Mouse (Mus musculus): ENCODE data around the gene Ppp2r3a. TPM values are rescaled to one million over a fixed set of nuclear protein-coding genes. Genes with fewer than 3 reads are reported as not detected.

Ppp2r3a gene
- total RNA-seq, 2 experiments from 2014 or later = 7.9 to 12.4 TPM

- peak; percentile 7 for ATAC-seq (replicated peaks; ENCODE audit: poor library complexity)
Measured at GRCm38 (mm10) chr9:101076095-101076875, 175.3 kb downstream of the Ppp2r3a start.

GRCm38 (mm10) chr9:101075694-101076093 lies 175.9 kb downstream of the Ppp2r3a start:
- no peak for ATAC-seq (replicated peaks; ENCODE audit: poor library complexity)

DNA sequence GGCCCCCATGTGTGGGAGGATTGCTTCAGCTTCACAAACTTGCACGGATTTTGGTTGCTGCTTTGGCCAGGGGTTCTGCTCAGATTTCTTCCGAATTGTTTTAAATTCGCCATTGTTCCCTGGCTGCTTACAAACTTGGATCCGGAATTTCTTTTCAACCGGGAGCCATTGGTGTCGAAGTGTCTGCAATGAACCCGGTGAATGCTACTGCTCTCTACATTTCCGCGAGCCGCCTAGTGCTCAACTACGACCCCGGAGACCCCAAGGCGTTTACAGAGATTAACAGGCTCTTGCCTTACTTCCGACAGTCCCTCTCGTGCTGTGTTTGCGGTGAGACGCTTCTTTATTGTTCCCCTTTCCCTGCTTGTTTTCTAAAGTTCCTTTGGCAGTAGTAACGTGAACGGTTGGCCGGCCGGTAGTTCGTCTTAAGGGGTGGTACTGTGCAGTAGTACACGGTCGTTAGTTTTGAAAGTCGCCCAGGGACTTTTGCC lies 176.5 kb downstream of the Ppp2r3a start:
- ATAC-seq (replicated peaks; ENCODE audit: poor library complexity) = peak; percentile 9

GRCm38 (mm10) chr9:101074332-101075021 lies 177.1 kb downstream of the Ppp2r3a start:
- ATAC-seq (replicated peaks; ENCODE audit: poor library complexity) = peak; percentile 31

GRCm38 (mm10) chr9:101073987-101074331 lies 177.6 kb downstream of the Ppp2r3a start, which contains the start of gene Msl2:
Msl2 (plus strand) TSS chr9:101074101.
- no peak for ATAC-seq (replicated peaks; ENCODE audit: poor library complexity)

DNA sequence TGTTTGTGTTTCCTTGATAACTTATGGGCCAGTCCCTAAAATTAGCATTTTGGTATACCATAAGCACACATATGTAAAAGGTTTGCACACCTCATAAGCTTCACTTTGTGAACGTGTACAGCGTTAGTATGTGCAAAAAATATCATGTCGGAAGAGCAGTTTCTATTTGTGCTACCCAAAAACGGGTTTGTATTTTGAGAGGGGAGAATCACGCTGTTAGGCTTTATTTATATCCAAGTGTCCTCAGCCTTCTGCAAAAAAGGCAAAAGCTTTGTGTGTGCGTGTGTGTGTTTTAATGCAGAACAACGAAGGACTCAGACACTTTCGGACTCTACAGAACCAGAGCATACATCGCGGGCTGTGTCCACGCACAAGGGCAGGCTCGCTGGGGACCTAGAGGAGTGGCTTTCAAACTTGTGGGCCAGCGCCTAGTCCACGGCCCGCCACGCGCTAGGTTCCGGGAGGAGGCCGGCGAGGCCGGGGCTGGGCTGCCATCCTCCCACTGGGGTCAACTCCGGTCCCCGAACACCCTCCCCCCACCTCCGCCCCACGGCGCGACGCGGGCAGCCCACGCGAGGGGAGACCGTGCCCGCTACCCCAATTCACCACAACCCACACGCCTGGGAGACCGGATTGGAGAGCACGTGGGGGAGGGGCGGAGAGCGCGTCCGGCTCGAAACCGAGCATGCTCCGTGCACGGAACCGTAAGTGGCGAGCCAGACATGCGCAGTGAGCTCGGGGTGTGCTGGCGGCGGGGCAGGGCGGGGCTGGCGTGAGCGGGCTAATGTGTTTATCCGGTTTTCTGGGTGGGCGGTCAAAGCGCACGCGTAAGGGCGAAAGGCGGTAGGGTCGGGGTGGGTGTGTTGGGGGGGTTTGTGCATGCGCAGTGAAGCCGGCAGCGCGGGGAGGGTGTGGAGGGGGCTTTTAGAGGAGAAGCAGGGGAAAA lies 178.3 kb downstream of the Ppp2r3a start:
- peak; percentile 66 for ATAC-seq (replicated peaks; ENCODE audit: poor library complexity)

GRCm38 (mm10) chr9:101072506-101072905 lies 179.1 kb downstream of the Ppp2r3a start:
- no peak for ATAC-seq (replicated peaks; ENCODE audit: poor library complexity)

DNA sequence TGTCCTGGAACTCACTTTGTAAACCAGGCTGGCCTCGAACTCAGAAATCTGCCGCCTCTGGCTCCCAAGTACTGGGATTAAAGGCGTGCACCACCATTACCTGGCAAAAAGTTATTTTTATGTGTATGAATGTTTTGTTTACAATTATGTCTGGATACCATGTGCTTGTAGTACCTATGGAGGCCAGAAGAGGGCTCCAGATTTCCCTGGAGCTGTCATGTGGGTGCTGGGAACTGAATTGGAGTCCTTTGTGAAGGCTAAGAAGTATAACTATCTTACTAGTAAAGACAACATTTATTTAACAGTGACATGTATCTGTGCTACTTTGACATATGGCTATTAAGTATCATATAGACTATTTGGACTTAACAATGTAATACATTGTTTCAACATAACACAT lies 181.8 kb downstream of the Ppp2r3a start:
- no peak for ATAC-seq (replicated peaks; ENCODE audit: poor library complexity)

DNA sequence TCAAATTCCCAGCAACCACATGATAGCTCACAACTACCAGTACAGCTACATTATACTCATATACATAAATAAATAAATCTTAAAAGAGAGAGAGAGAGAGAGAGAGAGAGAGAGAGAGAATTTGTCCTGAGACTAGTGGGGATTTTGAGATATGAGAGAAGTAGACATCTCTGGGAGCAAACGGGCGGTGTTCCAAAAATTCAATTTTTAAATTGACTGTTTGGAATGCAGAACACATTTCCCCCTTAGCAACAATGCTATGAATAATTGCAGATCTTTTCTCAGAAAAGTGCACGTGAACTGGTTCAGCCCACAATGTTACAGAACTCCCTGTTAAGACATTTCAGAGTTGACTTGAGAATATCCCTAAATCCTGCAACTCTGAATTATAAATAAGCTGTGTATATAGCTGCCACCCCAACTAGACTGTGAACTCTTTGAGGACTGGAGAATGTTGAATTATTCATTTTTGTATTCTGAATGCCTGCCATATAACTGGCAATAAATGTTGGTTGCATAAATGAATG lies 186.5 kb downstream of the Ppp2r3a start:
- no peak for ATAC-seq (replicated peaks; ENCODE audit: poor library complexity)

GRCm38 (mm10) chr9:101062253-101062780 lies 189.3 kb downstream of the Ppp2r3a start:
- no peak for ATAC-seq (replicated peaks; ENCODE audit: poor library complexity)

- peak; percentile 91 for ATAC-seq (replicated peaks; ENCODE audit: poor library complexity)
Measured at GRCm38 (mm10) chr9:101061035-101061434, 190.6 kb downstream of the Ppp2r3a start.

GRCm38 (mm10) chr9:101057156-101057555 lies 194.4 kb downstream of the Ppp2r3a start:
- ATAC-seq (replicated peaks; ENCODE audit: poor library complexity) = no peak

Other genes starting within 250 kb of the Ppp2r3a start
- 19.4 and 21.7 TPM in 2 replicates for gene Pccb, start 216.9 kb downstream of the Ppp2r3a start, total RNA-seq (2015)
- 16.0 and 18.2 TPM in 2 replicates for gene Pccb, start 216.9 kb downstream of the Ppp2r3a start, total RNA-seq (2017)
- gene Msl2, start 177.7 kb downstream of the Ppp2r3a start, total RNA-seq (2015) = 94.2 and 94.6 TPM in 2 replicates
- gene Msl2, start 177.7 kb downstream of the Ppp2r3a start, total RNA-seq (2017) = 37.1 and 45.2 TPM in 2 replicates

Measured in megakaryocyte progenitor cell, adult 5-6 weeks (primary cell).